Mouse (Mus musculus) liver, postnatal 0 days (tissue): ENCODE data around the gene Dock8. TPM values are rescaled to one million over a fixed set of nuclear protein-coding genes. Genes with fewer than 3 reads are reported as not detected.

Source experiments
- ATAC-seq: fragments of 200-750 bp; cut with Nextera tagmentation; 2 replicates; pipeline ENCODE4 v1.8.0; 2017; ENCODE audit warnings: mild to moderate bottlenecking, moderate library complexity
- DNase-seq: peaks from one replicate; pipeline ENCODE4 v3.0.0-alpha.2; 2016
- H3K27ac ChIP-seq: fragments of 300-500 bp; sonication (generic); 2 replicates; pipeline ENCODE4 v1.5.1; 2014; ENCODE audit warnings: antibody characterized with exemption, moderate library complexity, mild to moderate bottlenecking, low read depth
- H3K27me3 ChIP-seq: fragments of 300-500 bp; sonication (generic); 2 replicates; pipeline ENCODE4 v1.6.1; 2014; ENCODE audit warnings: low read length, control low read depth, mixed read lengths; ENCODE audit not compliant: insufficient read depth
- H3K36me3 ChIP-seq: fragments of 300-500 bp; sonication (generic); replicated peaks from 2 replicates; pipeline ENCODE4 v1.6.1; 2014; ENCODE audit warnings: mild to moderate bottlenecking, control low read depth, low read length, moderate library complexity, mixed read lengths; ENCODE audit not compliant: insufficient read depth
- H3K4me1 ChIP-seq: fragments of 300-500 bp; sonication (generic); 2 replicates; pipeline ENCODE4 v1.6.1; 2014; ENCODE audit warnings: antibody characterized with exemption, mild to moderate bottlenecking, control low read depth; ENCODE audit not compliant: insufficient read depth
- H3K4me2 ChIP-seq: fragments of 300-500 bp; sonication (generic); 2 replicates; pipeline ENCODE4 v1.6.1; 2014; ENCODE audit warnings: low read depth, mild to moderate bottlenecking, low read length, moderate library complexity, mixed read lengths
- H3K4me3 ChIP-seq: fragments of 300-500 bp; sonication (generic); 2 replicates; pipeline ENCODE4 v1.5.1; 2014; ENCODE audit warnings: low read depth, low read length
- H3K9ac ChIP-seq: fragments of 300-500 bp; sonication (generic); replicated peaks from 2 replicates; pipeline ENCODE4 v1.6.1; 2014; ENCODE audit warnings: mild to moderate bottlenecking, moderate library complexity
- H3K9me3 ChIP-seq: fragments of 300-500 bp; sonication (generic); 2 replicates; pipeline ENCODE4 v1.6.1; 2016; ENCODE audit warnings: mild to moderate bottlenecking, control low read depth, low read length, mixed read lengths
- CTCF ChIP-seq: sonication (generic); IDR thresholded peaks from 2 replicates; pipeline ENCODE4 v1.5.1; 2016; ENCODE audit warnings: antibody characterized with exemption, low read depth
- EP300 ChIP-seq: IDR thresholded peaks from 2 replicates; pipeline ENCODE4 v1.6.1; 2016; ENCODE audit warnings: antibody characterized with exemption, low read depth, mild to moderate bottlenecking
- WGBS: fragments of 180-500 bp; shearing (Covaris S2); extraction: QIAGEN DNeasy Blood & Tissue Kit; methylation state at CpG from one replicate; pipeline ENCODE4 v1.1.7; 2014; ENCODE audit not compliant: insufficient replicate concordance; 5-methylcytosine and 5-hydroxymethylcytosine counted together
- polyA plus RNA-seq: library from polyadenylated mRNA; unstranded; fragments of >200 nt; fragmentation: Nextera tagmentation; extraction: Ambion mirVana; gene quantifications from 2 replicates; pipeline ENCODE4 v1.2.1, GENCODE M21; 2015

Dock8 gene
- polyA plus RNA-seq, 1 experiment from 2014 or later: 12.5 TPM

- Histone ChIP-seq H3K36me3 (no peaks in the 10 kb centered on the region), H3K9me3 (no peaks in the 10 kb centered on the region), H3K4me1 (peaks cover 7% of the 10 kb centered on the region; the same call in 1 of the 2 replicates), H3K27me3 (no peaks in the 10 kb centered on the region), H3K4me2 (no peak overlapping the region), H3K27ac (no peak overlapping the region), H3K4me3 (no peak overlapping the region), H3K9ac (no peak overlapping the region)
- DNase-seq (no peak), ATAC-seq (no peak)
- WGBS: 87% methylated on average over 2 of the region's 2 CpGs
- TF ChIP-seq EP300: no peak
- no peak for TF ChIP-seq CTCF
Observed at GRCm38 (mm10) chr19:24985045-24985444, 14.3 kb upstream of the Dock8 start.

GRCm38 (mm10) chr19:24987355-24987754 lies 12.0 kb upstream of the Dock8 start:
- H3K4me2 ChIP-seq: no peak overlapping the region
- TF ChIP-seq CTCF (no peak), EP300 (no peak)
- no peak for ATAC-seq
- no peak overlapping the region for H3K9ac ChIP-seq
- peaks cover 12% of the 10 kb centered on the region for H3K4me1 ChIP-seq
- H3K9me3 ChIP-seq: no peaks in the 10 kb centered on the region
- DNase-seq: no peak
- H3K36me3 ChIP-seq: no peaks in the 10 kb centered on the region
- peak overlapping the region; percentile 51; the same call in 1 of the 2 replicates for H3K27ac ChIP-seq
- 43% methylated on average over 4 of the region's 4 CpGs for WGBS
- no peak overlapping the region for H3K4me3 ChIP-seq
- no peaks in the 10 kb centered on the region for H3K27me3 ChIP-seq

GRCm38 (mm10) chr19:24988831-24989230 lies 10.5 kb upstream of the Dock8 start:
- H3K27ac ChIP-seq: 0 out of 2 replicates have a peak overlapping the region, but pooled peaks have one; percentile 24
- no peak overlapping the region for H3K4me2 ChIP-seq
- WGBS: 43% methylated on average over 5 of the region's 5 CpGs
- TF ChIP-seq EP300 (no peak), CTCF (no peak)
- H3K36me3 ChIP-seq: no peaks in the 10 kb centered on the region
- no peak overlapping the region for H3K4me3 ChIP-seq
- peaks cover 12% of the 10 kb centered on the region for H3K4me1 ChIP-seq
- no peaks in the 10 kb centered on the region for H3K27me3 ChIP-seq
- DNase-seq (no peak), ATAC-seq (peak; percentile 50)
- H3K9me3 ChIP-seq: no peaks in the 10 kb centered on the region
- H3K9ac ChIP-seq: no peak overlapping the region

GRCm38 (mm10) chr19:24990138-24990822 lies 9.1 kb upstream of the Dock8 start:
- no peak for TF ChIP-seq CTCF
- TF ChIP-seq EP300: peak; percentile 89
- H3K4me3 ChIP-seq: no peak overlapping the region
- 34% methylated on average over 7 of the region's 7 CpGs for WGBS
- H3K36me3 ChIP-seq: no peaks in the 10 kb centered on the region
- H3K9ac ChIP-seq: no peak overlapping the region
- ATAC-seq (peak; percentile 37), DNase-seq (no peak)
- H3K27me3 ChIP-seq: no peaks in the 10 kb centered on the region
- no peaks in the 10 kb centered on the region for H3K9me3 ChIP-seq
- H3K4me2 ChIP-seq: peak overlapping the region; percentile 27; the same call in 1 of the 2 replicates
- peak overlapping the region; percentile 49; the same call in 1 of the 2 replicates for H3K27ac ChIP-seq
- H3K4me1 ChIP-seq: peaks cover 18% of the 10 kb centered on the region

GRCm38 (mm10) chr19:24993526-24993925 lies 5.8 kb upstream of the Dock8 start:
- Histone ChIP-seq H3K36me3 (no peaks in the 10 kb centered on the region), H3K27ac (no peak overlapping the region), H3K4me2 (no peak overlapping the region), H3K9me3 (no peaks in the 10 kb centered on the region), H3K9ac (no peak overlapping the region), H3K4me3 (no peak overlapping the region), H3K27me3 (no peaks in the 10 kb centered on the region), H3K4me1 (peaks cover 11% of the 10 kb centered on the region)
- DNase-seq: no peak
- 0 out of 2 replicates have a peak, but pooled peaks have one; percentile 14 for ATAC-seq
- TF ChIP-seq EP300: no peak
- no peak for TF ChIP-seq CTCF
- WGBS: 71% methylated on average over 6 of the region's 6 CpGs

GRCm38 (mm10) chr19:24994900-24995299 lies 4.4 kb upstream of the Dock8 start:
- Histone ChIP-seq H3K9me3 (no peaks in the 10 kb centered on the region), H3K4me2 (no peak overlapping the region), H3K4me1 (peaks cover 11% of the 10 kb centered on the region), H3K4me3 (no peak overlapping the region), H3K27me3 (no peaks in the 10 kb centered on the region), H3K9ac (no peak overlapping the region), H3K36me3 (no peaks in the 10 kb centered on the region), H3K27ac (no peak overlapping the region)
- ATAC-seq (no peak), DNase-seq (no peak)
- 22% methylated on average over 8 of the region's 8 CpGs for WGBS
- TF ChIP-seq EP300: no peak
- TF ChIP-seq CTCF: no peak
